Mouse (Mus musculus): ENCODE results near the gene Vwa7.

DNA sequence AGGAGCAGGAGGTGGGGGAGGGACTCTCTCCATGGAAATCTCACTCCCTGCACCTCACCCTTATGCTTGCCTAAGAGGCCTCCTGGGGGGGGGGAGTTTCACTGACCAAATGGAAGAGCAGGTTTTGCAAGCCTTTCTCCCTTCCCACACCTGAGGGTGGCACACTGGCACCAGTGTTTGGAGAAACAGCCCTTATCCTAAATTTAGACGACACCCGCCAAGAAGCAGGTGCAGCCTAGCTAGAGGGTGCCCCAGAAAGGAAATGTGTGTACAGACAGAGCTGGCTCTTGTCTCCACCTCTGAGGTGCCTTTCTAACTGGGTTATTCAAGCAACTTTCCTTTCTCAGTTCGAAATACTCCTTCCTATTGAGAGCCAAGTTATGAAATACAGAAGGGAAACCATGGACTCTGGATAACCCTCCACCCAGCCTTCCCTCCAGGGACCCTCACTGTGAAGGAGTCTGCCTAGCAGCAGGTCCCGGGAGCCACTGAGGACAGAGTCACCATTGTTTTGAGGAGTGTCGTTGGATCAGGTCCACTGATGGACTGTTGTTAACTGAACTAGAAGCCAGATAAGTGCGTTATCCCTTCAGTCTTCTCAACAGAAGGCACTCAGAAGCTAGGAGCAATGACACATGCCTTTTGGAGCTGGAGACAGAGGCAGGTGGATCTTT lies 54.3 kb downstream of the Vwa7 start:
- TF ChIP-seq POLR2A (IDR thresholded peaks at IDR 0.05; ENCODE audit: low read depth, low read length) (no peak), CTCF (IDR thresholded peaks at IDR 0.05; ENCODE audit: borderline replicate concordance, insufficient read depth, low read length) (no peak)
